Mouse (Mus musculus): ENCODE results near the gene Mrps6. TPM values are rescaled to one million over a fixed set of nuclear protein-coding genes. Genes with fewer than 3 reads are reported as not detected.
A peak's percentile ranks its signal among the peaks of the same experiment; 100 is the strongest.

The Mrps6 gene
- polyA plus RNA-seq, 1 experiment from 2014 or later = 91.8 TPM

- H3K9me3 ChIP-seq (replicated peaks) = no peaks in the 10 kb centered on the region
- H3K27ac ChIP-seq (replicated peaks) = no peak overlapping the region
- no peak for ATAC-seq (ENCODE audit: insufficient number of reproducible peaks, low FRiP score, low TSS enrichment, low read depth)
- no peak overlapping the region for H3K4me2 ChIP-seq (replicated peaks)
- no peak overlapping the region for H3K9ac ChIP-seq
- no peak overlapping the region for H3K4me3 ChIP-seq (replicated peaks)
- H3K27me3 ChIP-seq = no peaks in the 10 kb centered on the region
- H3K36me3 ChIP-seq = no peaks in the 10 kb centered on the region
- WGBS = 84% methylated on average over 21 of the region's 21 CpGs
- no peaks in the 10 kb centered on the region for H3K4me1 ChIP-seq
Measured at GRCm38 (mm10) chr16:92037891-92038607, 20.0 kb upstream of the Mrps6 start.

GRCm38 (mm10) chr16:92039421-92039820 lies 18.6 kb upstream of the Mrps6 start:
- Histone ChIP-seq H3K27me3 (no peaks in the 10 kb centered on the region), H3K36me3 (no peaks in the 10 kb centered on the region), H3K9me3 (replicated peaks) (no peaks in the 10 kb centered on the region), H3K4me2 (replicated peaks) (no peak overlapping the region), H3K9ac (no peak overlapping the region), H3K27ac (replicated peaks) (no peak overlapping the region), H3K4me1 (no peaks in the 10 kb centered on the region), H3K4me3 (replicated peaks) (no peak overlapping the region)
- 89% methylated on average over 7 of the region's 7 CpGs for WGBS
- no peak for ATAC-seq (ENCODE audit: insufficient number of reproducible peaks, low FRiP score, low TSS enrichment, low read depth)

GRCm38 (mm10) chr16:92039966-92040365 lies 18.1 kb upstream of the Mrps6 start:
- Histone ChIP-seq H3K4me2 (replicated peaks) (no peak overlapping the region), H3K27me3 (no peaks in the 10 kb centered on the region), H3K4me1 (no peaks in the 10 kb centered on the region), H3K4me3 (replicated peaks) (no peak overlapping the region), H3K27ac (replicated peaks) (no peak overlapping the region), H3K9ac (no peak overlapping the region), H3K36me3 (no peaks in the 10 kb centered on the region), H3K9me3 (replicated peaks) (no peaks in the 10 kb centered on the region)
- ATAC-seq (ENCODE audit: insufficient number of reproducible peaks, low FRiP score, low TSS enrichment, low read depth) = no peak
- WGBS = 95% methylated on average over 11 of the region's 11 CpGs

GRCm38 (mm10) chr16:92051777-92052310 lies 6.2 kb upstream of the Mrps6 start:
- Histone ChIP-seq H3K36me3 (no peaks in the 10 kb centered on the region), H3K27ac (replicated peaks) (no peak overlapping the region), H3K9ac (no peak overlapping the region), H3K9me3 (replicated peaks) (0 out of 2 replicates have a peak, but pooled peaks cover 5% of the 10 kb centered on the region), H3K4me3 (replicated peaks) (no peak overlapping the region), H3K4me1 (no peaks in the 10 kb centered on the region), H3K27me3 (no peaks in the 10 kb centered on the region), H3K4me2 (replicated peaks) (no peak overlapping the region)
- 71% methylated on average over 7 of the region's 7 CpGs for WGBS
- ATAC-seq (ENCODE audit: insufficient number of reproducible peaks, low FRiP score, low TSS enrichment, low read depth) = no peak

GRCm38 (mm10) chr16:92052569-92052968 lies 5.5 kb upstream of the Mrps6 start:
- H3K4me2 ChIP-seq (replicated peaks) = no peak overlapping the region
- no peak overlapping the region for H3K9ac ChIP-seq
- 76% methylated on average over 10 of the region's 10 CpGs for WGBS
- H3K27me3 ChIP-seq = no peaks in the 10 kb centered on the region
- H3K4me1 ChIP-seq = 0 out of 2 replicates have a peak, but pooled peaks cover 5% of the 10 kb centered on the region
- H3K36me3 ChIP-seq = no peaks in the 10 kb centered on the region
- 0 out of 2 replicates have a peak, but pooled peaks cover 5% of the 10 kb centered on the region for H3K9me3 ChIP-seq (replicated peaks)
- ATAC-seq (ENCODE audit: insufficient number of reproducible peaks, low FRiP score, low TSS enrichment, low read depth) = no peak
- H3K4me3 ChIP-seq (replicated peaks) = no peak overlapping the region
- no peak overlapping the region for H3K27ac ChIP-seq (replicated peaks)

GRCm38 (mm10) chr16:92056711-92057110 lies 1.4 kb upstream of the Mrps6 start:
- Histone ChIP-seq H3K4me3 (replicated peaks) (no peak overlapping the region), H3K4me1 (peaks cover 19% of the 10 kb centered on the region), H3K27ac (replicated peaks) (no peak overlapping the region), H3K36me3 (0 out of 2 replicates have a peak, but pooled peaks cover 8% of the 10 kb centered on the region), H3K4me2 (replicated peaks) (no peak overlapping the region), H3K9ac (no peak overlapping the region), H3K27me3 (no peaks in the 10 kb centered on the region), H3K9me3 (replicated peaks) (0 out of 2 replicates have a peak, but pooled peaks cover 5% of the 10 kb centered on the region)
- WGBS = 42% methylated on average over 2 of the region's 2 CpGs
- ATAC-seq (ENCODE audit: insufficient number of reproducible peaks, low FRiP score, low TSS enrichment, low read depth) = no peak

GRCm38 (mm10) chr16:92057456-92057851 lies 616 bp upstream of the Mrps6 start:
- Histone ChIP-seq H3K36me3 (peaks cover 12% of the 10 kb centered on the region), H3K9ac (peak overlapping the region; percentile 58), H3K4me1 (peaks cover 19% of the 10 kb centered on the region), H3K27me3 (no peaks in the 10 kb centered on the region), H3K27ac (replicated peaks) (peak overlapping the region; percentile 91), H3K4me2 (replicated peaks) (peak overlapping the region; percentile 84), H3K4me3 (replicated peaks) (peak overlapping the region; percentile 93), H3K9me3 (replicated peaks) (0 out of 2 replicates have a peak, but pooled peaks cover 5% of the 10 kb centered on the region)
- WGBS = under 1% methylated on average over 11 of the region's 11 CpGs
- peak; percentile 61; the same call in 1 of the 2 replicates for ATAC-seq (ENCODE audit: insufficient number of reproducible peaks, low FRiP score, low TSS enrichment, low read depth)

GRCm38 (mm10) chr16:92058644-92059620 lies 862 bp downstream of the Mrps6 start:
- peak overlapping the region; percentile 93 for H3K4me3 ChIP-seq (replicated peaks)
- H3K4me2 ChIP-seq (replicated peaks) = peak overlapping the region; percentile 84
- H3K4me1 ChIP-seq = peaks cover 19% of the 10 kb centered on the region
- H3K27ac ChIP-seq (replicated peaks) = no peak overlapping the region
- peak overlapping the region; percentile 58 for H3K9ac ChIP-seq
- 0 out of 2 replicates have a peak, but pooled peaks cover 5% of the 10 kb centered on the region for H3K9me3 ChIP-seq (replicated peaks)
- peak; percentile 12; the same call in 1 of the 2 replicates for ATAC-seq (ENCODE audit: insufficient number of reproducible peaks, low FRiP score, low TSS enrichment, low read depth)
- H3K27me3 ChIP-seq = no peaks in the 10 kb centered on the region
- peaks cover 24% of the 10 kb centered on the region for H3K36me3 ChIP-seq
- 3% methylated on average over 48 of the region's 63 CpGs for WGBS

- Histone ChIP-seq H3K4me3 (replicated peaks) (0 out of 2 replicates have a peak overlapping the region, but pooled peaks have one; percentile 7), H3K4me2 (replicated peaks) (peak overlapping the region; percentile 17; the same call in 1 of the 2 replicates), H3K36me3 (peaks cover 27% of the 10 kb centered on the region), H3K27me3 (no peaks in the 10 kb centered on the region), H3K4me1 (peaks cover 19% of the 10 kb centered on the region), H3K9me3 (replicated peaks) (no peaks in the 10 kb centered on the region), H3K27ac (replicated peaks) (no peak overlapping the region), H3K9ac (no peak overlapping the region)
- no peak for ATAC-seq (ENCODE audit: insufficient number of reproducible peaks, low FRiP score, low TSS enrichment, low read depth)
- 82% methylated on average over 3 of the region's 3 CpGs for WGBS
Measured at GRCm38 (mm10) chr16:92060213-92060612, 2.1 kb downstream of the Mrps6 start.

GRCm38 (mm10) chr16:92061586-92061985 lies 3.5 kb downstream of the Mrps6 start:
- Histone ChIP-seq H3K4me2 (replicated peaks) (no peak overlapping the region), H3K36me3 (peaks cover 32% of the 10 kb centered on the region), H3K9ac (no peak overlapping the region), H3K4me3 (replicated peaks) (no peak overlapping the region), H3K4me1 (peaks cover 19% of the 10 kb centered on the region), H3K9me3 (replicated peaks) (no peaks in the 10 kb centered on the region), H3K27me3 (no peaks in the 10 kb centered on the region), H3K27ac (replicated peaks) (no peak overlapping the region)
- 93% methylated on average over 7 of the region's 7 CpGs for WGBS
- ATAC-seq (ENCODE audit: insufficient number of reproducible peaks, low FRiP score, low TSS enrichment, low read depth) = no peak

GRCm38 (mm10) chr16:92062832-92063231 lies 4.8 kb downstream of the Mrps6 start:
- Histone ChIP-seq H3K36me3 (peaks cover 38% of the 10 kb centered on the region), H3K4me2 (replicated peaks) (no peak overlapping the region), H3K9me3 (replicated peaks) (no peaks in the 10 kb centered on the region), H3K4me3 (replicated peaks) (no peak overlapping the region), H3K27ac (replicated peaks) (no peak overlapping the region), H3K9ac (no peak overlapping the region), H3K4me1 (peaks cover 13% of the 10 kb centered on the region), H3K27me3 (no peaks in the 10 kb centered on the region)
- WGBS = 95% methylated on average over 1 of the region's 1 CpGs
- ATAC-seq (ENCODE audit: insufficient number of reproducible peaks, low FRiP score, low TSS enrichment, low read depth) = no peak

Measured in embryonic facial prominence, embryonic 15.5 days (tissue).